Mouse (Mus musculus): ENCODE data around the gene Arpc2. TPM values are rescaled to one million over a fixed set of nuclear protein-coding genes. Genes with fewer than 3 reads are reported as not detected.

The Arpc2 gene
- 10 to 100 TPM; 71.0 to 82.9 TPM for total RNA-seq (2021)
- long read RNA-seq, experiment 1, transcript Arpc2-201 (10 exons, 1,404 nt): major isoform, 74 of 152 reads
- long read RNA-seq, experiment 1, transcript Arpc2-203 (11 exons, 1,439 nt): minor isoform, 68 of 152 reads
- long read RNA-seq, experiment 1, transcript Arpc2-202 (11 exons, 1,313 nt): minor isoform, 7 of 152 reads
- long read RNA-seq, experiment 1, partial matches to known transcripts: 2 of 152 reads
- long read RNA-seq, experiment 1, other reads (novel, unspliced or antisense): 1 of 152 reads
- long read RNA-seq, experiment 2, transcript Arpc2-203 (11 exons, 1,439 nt): major isoform, 48 of 105 reads
- long read RNA-seq, experiment 2, transcript Arpc2-201 (10 exons, 1,404 nt): minor isoform, 45 of 105 reads
- long read RNA-seq, experiment 2, partial matches to known transcripts: 3 of 105 reads
- long read RNA-seq, experiment 2, other reads (novel, unspliced or antisense): 5 of 105 reads

DNA sequence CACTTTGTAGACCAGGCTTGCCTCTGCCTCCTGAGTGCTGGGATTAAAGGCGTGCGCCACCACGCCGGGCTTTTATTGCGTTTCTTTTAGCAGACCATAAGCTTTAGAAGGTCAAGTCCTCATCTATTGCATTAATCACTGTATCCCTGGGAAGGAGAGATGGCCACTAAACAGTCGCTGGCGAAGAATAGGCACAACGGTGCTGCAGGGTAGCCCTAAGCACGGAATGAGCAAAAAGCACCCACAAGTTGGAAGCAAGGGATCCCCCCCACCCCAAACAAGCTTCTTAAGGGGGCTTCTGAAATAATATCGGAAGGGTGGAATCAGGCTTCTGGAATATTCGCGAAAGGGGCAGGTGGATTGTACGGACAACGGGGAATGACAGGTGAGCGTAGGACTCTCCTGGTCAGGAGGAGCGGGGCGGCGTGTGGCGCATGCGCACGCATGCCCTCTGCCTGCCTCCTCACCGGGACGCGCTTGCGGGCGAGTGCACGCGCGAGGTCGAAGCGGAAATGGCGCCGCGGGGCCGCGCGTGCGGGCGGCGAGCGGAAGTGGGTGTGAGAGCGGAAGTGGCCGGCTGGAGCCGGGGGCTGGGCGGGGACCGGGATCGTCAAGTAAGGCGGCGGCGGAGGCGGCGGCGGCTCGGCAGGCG is at the start of gene Arpc2:
Gene Arpc2 (plus strand): TSS at position 147 of the 652 bp plus-strand sequence.
- peak; percentile 96 for DNase-seq (ENCODE audit: low spot score)

GRCm38 (mm10) chr1:74190471-74190870 is 45.4 kb upstream of the Arpc2 start:
- DNase-seq (ENCODE audit: low spot score): peak; percentile 6

DNA sequence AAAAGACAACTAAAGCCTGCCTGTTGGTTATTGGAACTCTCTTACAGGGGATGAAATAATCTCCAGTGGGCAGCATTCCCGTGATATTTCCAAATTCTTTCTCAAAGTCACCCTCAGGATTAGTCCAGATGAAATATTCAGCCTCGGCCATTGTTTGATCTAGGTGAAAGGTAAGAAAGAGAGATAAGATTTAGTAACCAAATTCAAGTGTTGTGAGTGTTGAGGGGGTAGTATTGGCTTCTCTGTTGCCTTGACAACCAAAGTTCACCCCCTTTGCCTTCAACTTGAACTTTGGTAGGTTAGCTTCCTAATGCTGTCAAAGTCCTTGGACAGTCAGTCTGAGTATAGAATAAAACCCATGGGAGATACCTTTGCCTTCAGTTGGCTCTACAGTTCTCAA is 43.2 kb upstream of the Arpc2 start:
- no peak for DNase-seq (ENCODE audit: low spot score)

GRCm38 (mm10) chr1:74194445-74194844 is 41.4 kb upstream of the Arpc2 start, which contains the start of gene Cxcr1:
TSS of gene Cxcr1 (minus strand) at chr1:74194631.
- no peak for DNase-seq (ENCODE audit: low spot score)

GRCm38 (mm10) chr1:74195961-74196360 is 39.9 kb upstream of the Arpc2 start:
- no peak for DNase-seq (ENCODE audit: low spot score)

GRCm38 (mm10) chr1:74196621-74197419 is 39.1 kb upstream of the Arpc2 start:
- DNase-seq (ENCODE audit: low spot score): no peak

- DNase-seq (ENCODE audit: low spot score): no peak
These were observed 38.0 kb upstream of the Arpc2 start for GRCm38 (mm10) chr1:74197726-74198470.

- DNase-seq (ENCODE audit: low spot score): no peak
These were observed 36.8 kb upstream of the Arpc2 start for GRCm38 (mm10) chr1:74199046-74199445.

DNA sequence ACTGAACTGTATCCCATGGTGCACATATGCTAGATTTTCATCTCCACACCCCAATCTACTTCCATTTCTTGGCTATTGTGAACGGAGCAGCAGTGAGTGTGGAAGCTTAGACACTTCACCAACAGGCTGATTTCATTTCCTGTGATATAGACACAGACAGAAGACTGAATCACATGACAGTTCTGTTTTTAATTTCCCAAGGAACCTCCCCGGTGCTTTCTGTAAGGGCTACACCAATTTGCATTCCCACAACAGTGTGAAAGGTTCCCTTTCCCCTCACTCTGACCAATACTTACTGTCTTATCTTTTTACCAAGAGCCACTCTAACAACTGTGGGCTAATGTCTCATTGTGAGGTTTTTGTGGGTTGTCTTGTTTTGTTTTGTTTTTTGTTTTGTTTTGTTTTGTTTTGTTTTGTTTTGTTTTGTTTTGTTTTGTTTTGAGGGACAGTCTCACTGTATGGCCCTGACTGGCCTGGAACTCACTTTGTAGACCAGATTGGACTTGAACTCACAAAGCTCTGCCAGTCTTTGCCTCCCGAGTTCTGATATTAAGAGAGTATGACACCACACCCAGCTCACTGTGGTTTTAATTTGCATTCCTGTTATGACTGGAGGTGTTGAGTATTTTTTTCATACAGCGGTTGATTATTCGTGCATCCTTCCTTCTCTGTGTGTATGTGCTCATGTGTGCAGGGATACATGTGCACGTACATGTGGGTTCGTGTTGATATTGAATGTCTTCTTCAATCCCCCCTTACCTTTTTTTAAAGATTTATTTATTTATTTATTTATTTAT is 34.6 kb upstream of the Arpc2 start:
- no peak for DNase-seq (ENCODE audit: low spot score)

DNA sequence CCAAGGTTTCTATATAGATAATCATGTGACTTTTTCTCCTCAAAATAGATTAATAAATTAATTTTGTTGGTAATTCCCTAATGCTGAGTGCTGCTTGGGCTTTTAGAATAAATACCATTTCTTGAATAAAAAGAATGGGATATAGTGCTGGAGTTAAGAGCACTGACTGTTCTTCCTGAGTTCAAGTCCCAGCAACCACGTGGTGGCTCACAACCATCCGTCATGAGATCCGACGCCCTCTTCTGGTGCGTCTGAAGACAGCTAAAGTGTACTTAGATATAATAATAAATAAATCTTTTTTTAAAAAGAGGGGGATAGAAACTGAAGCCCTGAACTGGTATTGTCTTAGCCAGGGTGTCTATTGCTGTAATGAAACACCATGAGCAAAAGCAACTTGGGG is 32.4 kb upstream of the Arpc2 start:
- DNase-seq (ENCODE audit: low spot score): no peak

- DNase-seq (ENCODE audit: low spot score): peak; percentile 10
These were observed 30.0 kb upstream of the Arpc2 start for GRCm38 (mm10) chr1:74205881-74206280.

GRCm38 (mm10) chr1:74206642-74207041 is 29.2 kb upstream of the Arpc2 start:
- no peak for DNase-seq (ENCODE audit: low spot score)

GRCm38 (mm10) chr1:74207906-74208305 is 28.0 kb upstream of the Arpc2 start:
- no peak for DNase-seq (ENCODE audit: low spot score)

- DNase-seq (ENCODE audit: low spot score): no peak
These were observed 26.9 kb upstream of the Arpc2 start for GRCm38 (mm10) chr1:74208941-74209340.

DNA sequence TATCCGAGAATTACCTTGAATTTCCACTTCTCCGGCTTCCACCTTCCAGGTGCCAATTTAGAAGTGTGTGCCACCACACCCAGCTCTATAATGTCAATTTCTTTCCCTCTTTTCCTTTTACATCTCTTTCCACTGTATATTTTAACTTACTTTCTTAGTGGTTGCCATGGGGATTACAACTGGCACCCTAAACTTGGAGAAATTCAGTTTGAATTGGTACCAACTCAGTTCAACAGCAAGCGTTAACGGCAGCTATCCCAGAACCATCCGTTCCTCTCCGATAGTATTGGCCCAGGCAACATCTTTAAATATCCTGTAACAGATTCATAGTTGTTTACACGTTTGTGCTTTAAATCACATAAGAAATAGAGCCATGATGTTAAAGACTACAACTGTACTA is 16.0 kb upstream of the Arpc2 start:
- no peak for DNase-seq (ENCODE audit: low spot score)

GRCm38 (mm10) chr1:74227317-74227716 is 8.6 kb upstream of the Arpc2 start:
- peak; percentile 32 for DNase-seq (ENCODE audit: low spot score)

DNA sequence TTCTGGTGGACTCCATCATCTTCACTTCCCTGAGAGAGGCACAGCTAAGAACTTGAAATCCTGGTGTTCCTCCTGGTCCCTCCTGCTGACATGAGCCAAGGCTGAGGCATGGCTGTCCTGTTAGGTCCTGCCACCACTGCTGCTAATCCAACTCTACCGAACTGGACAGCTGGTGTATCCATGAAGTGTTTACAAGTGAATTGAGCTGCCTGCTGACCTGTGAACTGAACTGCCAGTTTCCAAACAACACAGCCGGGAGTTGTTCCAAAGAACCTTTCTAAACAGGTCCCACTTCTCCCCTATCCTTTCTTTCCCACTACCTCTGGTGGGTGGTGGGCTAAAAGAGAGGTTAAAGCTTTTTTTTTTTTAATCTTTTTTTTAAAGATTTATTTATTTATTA is 5.9 kb upstream of the Arpc2 start:
- DNase-seq (ENCODE audit: low spot score): no peak

GRCm38 (mm10) chr1:74230992-74231391 is 4.9 kb upstream of the Arpc2 start:
- DNase-seq (ENCODE audit: low spot score): no peak

DNA sequence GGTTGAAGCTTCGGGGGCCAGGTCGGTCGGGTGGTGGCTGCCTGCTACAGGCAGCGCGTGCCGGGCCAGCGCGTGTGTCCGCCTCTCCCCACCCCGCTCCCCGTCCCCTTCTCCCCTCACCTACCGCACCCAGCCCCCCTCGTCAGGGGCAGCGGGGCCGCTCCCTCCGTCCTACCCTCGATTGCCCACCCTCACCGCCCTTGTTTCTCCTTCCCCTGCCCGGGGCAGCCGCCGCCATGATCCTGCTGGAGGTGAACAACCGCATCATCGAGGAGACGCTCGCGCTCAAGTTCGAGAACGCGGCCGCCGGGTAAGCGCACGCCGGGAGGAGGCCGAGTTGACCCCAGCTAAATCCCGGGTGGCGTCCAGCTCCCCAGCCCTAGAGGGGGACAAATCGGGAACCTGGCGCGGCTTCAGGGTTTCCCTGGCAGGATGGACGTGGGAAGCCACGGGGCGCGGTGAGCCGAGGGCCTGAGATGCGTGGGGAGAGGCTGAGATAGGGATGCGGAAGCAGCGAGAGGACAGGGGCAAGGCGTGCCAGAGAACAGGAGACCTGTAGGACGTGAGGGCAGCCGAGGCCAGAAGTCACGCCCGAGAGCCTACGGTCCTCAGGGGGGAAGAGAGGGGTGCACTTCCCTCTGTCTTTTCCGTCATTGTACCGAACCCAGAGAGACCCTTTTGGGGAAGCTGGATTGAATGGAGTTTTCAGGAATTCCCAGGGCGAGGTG is 870 bp downstream of the Arpc2 start:
- DNase-seq (ENCODE audit: low spot score): peak; percentile 18

DNA sequence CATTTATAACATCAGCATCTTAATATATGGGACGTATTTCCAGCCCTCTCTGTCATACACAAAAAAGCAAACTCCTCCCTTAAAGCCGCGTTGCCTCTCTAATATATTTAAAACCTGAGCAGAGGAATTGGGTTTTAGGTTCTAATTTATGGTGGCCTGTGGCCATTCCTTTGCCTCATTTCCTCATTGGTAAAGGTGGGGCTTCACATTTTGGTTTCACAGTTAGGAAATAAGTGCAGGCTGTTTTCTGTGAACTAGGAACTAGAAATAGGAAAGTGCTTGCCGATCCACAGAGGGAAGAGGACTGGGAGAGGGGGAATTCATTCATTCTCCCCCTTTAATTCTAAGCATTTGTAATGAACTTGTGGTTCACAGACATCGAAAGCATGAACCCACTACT is 1.8 kb downstream of the Arpc2 start:
- no peak for DNase-seq (ENCODE audit: low spot score)
